Mouse (Mus musculus) heart, postnatal 0 days (tissue): ENCODE measurements around the gene Gm20695. TPM values are rescaled to one million over a fixed set of nuclear protein-coding genes. Genes with fewer than 3 reads are reported as not detected.

Experiments used
- ATAC-seq: fragments of 200-750 bp; cut with Nextera tagmentation; 2 replicates; pipeline ENCODE4 v1.8.0; 2017; ENCODE audit warnings: low read depth, moderate number of reproducible peaks, moderate library complexity; ENCODE audit not compliant: insufficient read depth
- DNase-seq: peaks from one replicate; pipeline ENCODE4 v3.0.0-alpha.2; 2016; ENCODE audit warnings: low spot score
- H3K27ac ChIP-seq: fragments of 300-500 bp; sonication (generic); 2 replicates; pipeline ENCODE4 v1.5.1; 2014; ENCODE audit warnings: low read depth, mild to moderate bottlenecking
- H3K27me3 ChIP-seq: fragments of 300-500 bp; sonication (generic); 2 replicates; pipeline ENCODE4 v1.6.1; 2014; ENCODE audit warnings: low read length, mixed read lengths; ENCODE audit not compliant: control insufficient read depth, insufficient read depth
- H3K36me3 ChIP-seq: fragments of 300-500 bp; sonication (generic); replicated peaks from 2 replicates; pipeline ENCODE4 v1.6.1; 2014; ENCODE audit warnings: low read length, mixed read lengths; ENCODE audit not compliant: control insufficient read depth, insufficient read depth
- H3K4me1 ChIP-seq: fragments of 300-500 bp; sonication (generic); 2 replicates; pipeline ENCODE4 v1.6.1; 2014; ENCODE audit warnings: antibody characterized with exemption; ENCODE audit not compliant: control insufficient read depth, insufficient read depth
- H3K4me2 ChIP-seq: fragments of 300-500 bp; sonication (generic); 2 replicates; pipeline ENCODE4 v1.6.1; 2014; ENCODE audit warnings: low read depth, mild to moderate bottlenecking, low read length, moderate library complexity
- H3K4me3 ChIP-seq: fragments of 300-500 bp; sonication (generic); 2 replicates; pipeline ENCODE4 v1.5.1; 2014; ENCODE audit warnings: low read depth, low read length
- H3K9ac ChIP-seq: fragments of 300-500 bp; sonication (generic); replicated peaks from 2 replicates; pipeline ENCODE4 v1.6.1; 2014; ENCODE audit warnings: low read depth, low read length, mixed read lengths
- H3K9me3 ChIP-seq: fragments of 300-500 bp; sonication (generic); replicated peaks from 2 replicates; pipeline ENCODE4 v1.6.1; 2016; ENCODE audit warnings: low read length; ENCODE audit not compliant: control insufficient read depth
- CTCF ChIP-seq: IDR thresholded peaks from 2 replicates; pipeline ENCODE4 v1.5.1; 2016; ENCODE audit warnings: antibody characterized with exemption, control low read depth, low read depth
- EP300 ChIP-seq: IDR thresholded peaks from 2 replicates; pipeline ENCODE4 v1.6.1; 2016; ENCODE audit warnings: antibody characterized with exemption, low read depth
- WGBS: fragments of 180-500 bp; shearing (Covaris S2); extraction: QIAGEN DNeasy Blood & Tissue Kit; methylation state at CpG from one replicate; pipeline ENCODE4 v1.1.7; 2014; 5-methylcytosine and 5-hydroxymethylcytosine counted together
- polyA plus RNA-seq: library from polyadenylated mRNA; unstranded; fragments of >200 nt; fragmentation: Nextera tagmentation; extraction: Ambion mirVana; gene quantifications from 2 replicates; pipeline ENCODE4 v1.2.1, GENCODE M21; 2015
- total RNA-seq: library from RNA; depleted of rRNA; stranded (reverse); fragments of >200 nt; gene quantifications from 2 replicates; pipeline ENCODE4 v1.2.3, GENCODE M21; 2014; ENCODE audit warnings: low replicate concordance; rRNA removed

Gm20695 gene
- total RNA-seq = not detected in 2 replicates
- polyA plus RNA-seq = 0.93 and 1.2 TPM in 2 replicates

DNA sequence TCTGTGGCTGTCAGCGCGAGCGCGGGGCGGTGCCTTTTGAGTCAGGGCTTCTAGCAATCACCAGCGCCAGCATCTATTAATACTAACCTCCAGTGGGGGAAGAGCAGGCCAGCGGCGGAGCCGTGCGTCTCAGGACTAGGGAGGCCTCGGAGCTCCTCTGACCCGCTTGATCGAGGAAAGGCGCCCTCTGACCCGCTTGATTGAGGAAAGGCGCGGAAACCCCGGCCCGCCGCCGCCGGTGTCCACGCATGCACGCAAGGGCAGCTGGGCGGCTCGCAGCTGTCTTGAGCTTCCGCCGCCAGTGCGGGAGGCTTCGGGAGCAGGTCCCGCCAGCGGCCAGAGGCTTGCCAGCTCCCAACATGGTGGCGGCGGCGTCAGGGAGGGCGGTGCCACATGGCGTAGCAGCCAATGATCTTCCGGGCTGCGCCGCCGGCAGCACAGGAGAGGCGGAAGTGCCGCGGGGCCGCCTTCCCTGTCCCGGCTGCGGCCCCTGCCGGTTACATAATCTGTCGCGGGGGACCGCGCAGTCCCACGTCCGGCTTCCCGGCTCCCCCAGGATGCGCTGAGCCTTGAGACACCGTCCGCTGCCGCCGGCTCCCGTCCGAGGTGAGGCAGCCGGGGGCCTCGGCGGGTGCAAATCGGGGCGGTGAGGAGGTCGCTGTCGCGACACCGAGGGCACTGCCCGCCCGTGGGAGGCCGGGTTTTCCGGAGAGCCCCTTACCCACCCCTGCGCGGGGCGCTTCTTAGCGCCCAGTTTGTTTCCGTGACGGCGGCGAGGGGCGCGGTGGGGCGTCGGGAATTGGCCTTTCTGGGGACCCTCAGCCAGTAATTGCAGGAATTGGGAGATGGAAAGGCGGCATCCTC lies at the start of gene Gm20695, which contains the start of gene Zfp597:
Gm20695 (plus strand) TSS at position 448 of the 864 bp plus-strand sequence.
Zfp597 (minus strand) TSS at position 361 of the 864 bp plus-strand sequence.
- 0 out of 2 replicates have a peak, but pooled peaks cover 4% of the 10 kb centered on the region for H3K36me3 ChIP-seq
- H3K27me3 ChIP-seq = no peaks in the 10 kb centered on the region
- peak; percentile 95 for DNase-seq
- H3K4me1 ChIP-seq = peaks cover 12% of the 10 kb centered on the region
- peak; percentile 98 for ATAC-seq
- H3K9me3 ChIP-seq = no peaks in the 10 kb centered on the region
- peak within 1 kb of the TSS; percentile 77 for H3K4me2 ChIP-seq
- H3K9ac ChIP-seq = peak within 1 kb of the TSS; percentile 87
- WGBS = under 1% methylated on average over 80 of the region's 88 CpGs
- H3K4me3 ChIP-seq = peak within 1 kb of the TSS; percentile 95
- H3K27ac ChIP-seq = peak within 1 kb of the TSS; percentile 96
- TF ChIP-seq EP300 = peak; percentile 62
- peak; percentile 38 for TF ChIP-seq CTCF

DNA sequence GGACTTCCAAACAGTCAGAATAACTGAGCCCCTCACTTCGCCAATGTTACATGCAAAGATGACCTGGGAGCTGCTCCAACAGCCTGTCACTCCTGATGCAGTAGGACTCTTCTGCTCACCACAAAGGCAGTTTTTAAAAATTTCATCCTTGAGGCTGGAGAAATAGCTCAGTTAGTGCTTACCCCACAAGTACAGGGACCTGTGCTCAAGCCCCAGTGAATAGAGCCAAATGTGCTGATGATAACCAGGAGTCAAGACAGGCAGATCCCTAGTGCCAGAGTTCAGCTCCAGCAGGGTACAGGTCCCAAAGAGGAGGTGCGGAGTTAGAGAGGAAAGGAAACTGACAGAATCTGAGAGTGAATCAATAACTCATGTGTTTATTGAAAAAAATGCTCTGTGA lies 49.0 kb upstream of the Gm20695 start:
- ATAC-seq = no peak
- H3K36me3 ChIP-seq = no peaks in the 10 kb centered on the region

DNA sequence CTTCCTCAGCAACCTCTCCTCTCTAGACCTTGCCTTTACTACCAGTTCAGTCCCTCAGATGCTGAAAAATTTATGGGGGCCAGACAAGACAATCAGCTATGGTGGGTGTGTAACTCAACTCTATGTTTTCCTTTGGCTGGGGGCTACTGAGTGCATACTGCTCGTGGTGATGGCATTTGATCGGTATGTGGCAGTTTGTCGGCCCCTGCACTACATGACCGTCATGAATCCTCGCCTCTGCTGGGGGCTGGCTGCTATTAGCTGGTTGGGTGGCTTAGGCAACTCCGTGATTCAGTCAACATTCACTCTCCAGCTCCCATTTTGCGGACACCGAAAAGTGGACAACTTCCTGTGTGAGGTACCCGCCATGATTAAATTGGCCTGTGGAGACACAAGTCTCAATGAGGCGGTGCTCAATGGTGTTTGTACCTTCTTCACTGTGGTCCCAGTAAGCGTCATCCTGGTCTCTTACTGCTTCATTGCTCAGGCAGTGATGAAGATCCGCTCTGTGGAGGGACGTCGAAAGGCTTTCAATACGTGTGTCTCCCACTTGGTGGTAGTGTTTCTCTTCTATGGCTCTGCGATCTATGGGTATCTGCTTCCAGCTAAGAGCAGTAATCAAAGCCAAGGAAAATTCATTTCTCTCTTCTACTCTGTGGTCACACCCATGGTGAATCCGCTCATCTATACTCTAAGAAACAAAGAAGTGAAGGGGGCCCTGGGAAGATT lies 45.1 kb upstream of the Gm20695 start:
- 38% methylated on average over 17 of the region's 17 CpGs for WGBS
- H3K4me2 ChIP-seq = no peak overlapping the region
- H3K36me3 ChIP-seq = no peaks in the 10 kb centered on the region
- DNase-seq = peak; percentile 59
- no peak overlapping the region for H3K9ac ChIP-seq
- no peak; the same call in 1 of the 2 replicates for ATAC-seq
- H3K4me3 ChIP-seq = no peak overlapping the region
- no peaks in the 10 kb centered on the region for H3K9me3 ChIP-seq
- no peaks in the 10 kb centered on the region; the same call in 1 of the 2 replicates for H3K27me3 ChIP-seq
- no peak overlapping the region for H3K27ac ChIP-seq
- TF ChIP-seq CTCF = peak; percentile 73
- TF ChIP-seq EP300 = no peak
- H3K4me1 ChIP-seq = no peaks in the 10 kb centered on the region

More for the DNA sequence above, 49.0 kb upstream of the Gm20695 start:
- H3K9me3 ChIP-seq = no peaks in the 10 kb centered on the region
- H3K4me1 ChIP-seq = no peaks in the 10 kb centered on the region
- H3K27me3 ChIP-seq = no peaks in the 10 kb centered on the region; the same call in 1 of the 2 replicates
- no peak for DNase-seq
- no peak for TF ChIP-seq EP300
- 75% methylated on average over 2 of the region's 2 CpGs for WGBS
- no peak overlapping the region for H3K9ac ChIP-seq
- no peak overlapping the region for H3K27ac ChIP-seq
- no peak overlapping the region for H3K4me3 ChIP-seq
- no peak overlapping the region for H3K4me2 ChIP-seq

DNA sequence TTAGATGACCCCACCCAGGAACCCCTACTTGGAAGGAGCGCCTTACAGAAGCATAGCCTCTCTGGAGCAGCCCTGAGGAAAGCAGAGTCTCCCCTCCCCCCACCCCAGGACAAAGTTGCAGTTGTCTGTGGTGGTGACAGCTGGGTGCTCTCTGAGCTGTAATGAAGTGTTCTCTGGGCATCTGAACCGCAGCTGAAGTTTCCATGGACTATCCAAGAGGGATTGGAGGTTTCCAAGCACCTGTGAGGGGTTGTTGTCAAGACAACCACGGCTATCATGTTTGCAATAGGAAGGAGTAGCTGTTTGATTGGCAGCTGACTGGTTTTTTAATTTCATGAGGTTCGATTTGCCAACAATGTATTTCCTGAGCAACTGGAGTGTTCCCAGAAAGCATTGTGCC lies 41.5 kb upstream of the Gm20695 start:
- Histone ChIP-seq H3K27ac (no peak overlapping the region), H3K4me3 (no peak overlapping the region), H3K9ac (no peak overlapping the region), H3K9me3 (no peaks in the 10 kb centered on the region), H3K4me2 (no peak overlapping the region), H3K4me1 (peaks cover 6% of the 10 kb centered on the region; the same call in 1 of the 2 replicates), H3K27me3 (no peaks in the 10 kb centered on the region; the same call in 1 of the 2 replicates), H3K36me3 (no peaks in the 10 kb centered on the region)
- no peak for TF ChIP-seq EP300
- TF ChIP-seq CTCF = no peak
- 25% methylated on average over 4 of the region's 4 CpGs for WGBS
- DNase-seq (no peak), ATAC-seq (no peak)

DNA sequence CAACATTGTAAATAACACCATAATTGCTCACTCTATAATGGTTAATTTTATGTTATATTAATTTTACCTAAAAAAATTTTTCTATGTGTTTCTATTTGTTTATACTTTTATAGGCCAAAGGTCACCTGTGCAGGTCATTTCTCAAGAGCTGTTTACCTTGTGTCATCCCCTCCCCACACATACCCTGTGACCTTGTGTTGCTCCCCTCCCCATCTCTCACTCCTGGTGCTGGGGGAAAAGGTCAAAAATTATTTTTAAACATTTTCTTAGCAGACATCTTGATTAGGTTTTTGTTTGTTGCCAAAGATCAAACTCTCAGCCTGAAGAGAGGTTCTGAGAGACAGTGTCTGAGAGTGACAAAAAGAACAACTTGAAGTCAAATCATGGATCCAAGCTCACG lies 40.7 kb upstream of the Gm20695 start:
- H3K27me3 ChIP-seq = no peaks in the 10 kb centered on the region; the same call in 1 of the 2 replicates
- no peak overlapping the region for H3K4me2 ChIP-seq
- no peak overlapping the region for H3K27ac ChIP-seq
- H3K4me3 ChIP-seq = no peak overlapping the region
- TF ChIP-seq EP300 (no peak), CTCF (no peak)
- H3K36me3 ChIP-seq = no peaks in the 10 kb centered on the region
- DNase-seq (no peak), ATAC-seq (no peak)
- WGBS = 58% methylated on average over 1 of the region's 1 CpGs
- no peak overlapping the region for H3K9ac ChIP-seq
- peaks cover 7% of the 10 kb centered on the region; the same call in 1 of the 2 replicates for H3K4me1 ChIP-seq
- no peaks in the 10 kb centered on the region for H3K9me3 ChIP-seq
